Mouse (Mus musculus) lung, embryonic 14.5 days (tissue): ENCODE data around the gene Krt33b. TPM values are rescaled to one million over a fixed set of nuclear protein-coding genes. Genes with fewer than 3 reads are reported as not detected.

Experiments used
- ATAC-seq: fragments of 200-750 bp; cut with Nextera tagmentation; 2 replicates; pipeline ENCODE4 v1.8.0; 2017; ENCODE audit warnings: mild to moderate bottlenecking, moderate TSS enrichment, moderate library complexity; ENCODE audit not compliant: insufficient read depth
- DNase-seq: peaks from one replicate; pipeline ENCODE4 v3.0.0-alpha.2; 2015
- H3K27ac ChIP-seq: fragments of 300-500 bp; sonication (generic); 2 replicates; pipeline ENCODE4 v1.5.1; 2014; ENCODE audit warnings: low read depth, mild to moderate bottlenecking, moderate library complexity
- H3K27me3 ChIP-seq: fragments of 300-500 bp; sonication (generic); 2 replicates; pipeline ENCODE4 v1.6.1; 2014; ENCODE audit warnings: low read length, control low read depth; ENCODE audit not compliant: insufficient read depth
- H3K36me3 ChIP-seq: fragments of 300-500 bp; sonication (generic); 2 replicates; pipeline ENCODE4 v1.6.1; 2014; ENCODE audit warnings: control low read depth; ENCODE audit not compliant: insufficient read depth
- H3K4me1 ChIP-seq: fragments of 300-500 bp; sonication (generic); 2 replicates; pipeline ENCODE4 v1.6.1; 2014; ENCODE audit warnings: antibody characterized with exemption, control low read depth; ENCODE audit not compliant: insufficient read depth
- H3K4me2 ChIP-seq: fragments of 300-500 bp; sonication (generic); 2 replicates; pipeline ENCODE4 v1.6.1; 2014; ENCODE audit warnings: mild to moderate bottlenecking
- H3K4me3 ChIP-seq: fragments of 300-500 bp; sonication (generic); 2 replicates; pipeline ENCODE4 v1.5.1; 2014; ENCODE audit warnings: low read depth, low read length
- H3K9ac ChIP-seq: fragments of 300-500 bp; sonication (generic); 2 replicates; pipeline ENCODE4 v1.6.1; 2014
- H3K9me3 ChIP-seq: fragments of 300-500 bp; sonication (generic); 2 replicates; pipeline ENCODE4 v1.6.1; 2016; ENCODE audit warnings: low read depth, low read length, control low read depth
- CTCF ChIP-seq: IDR thresholded peaks from 2 replicates; pipeline ENCODE4 v1.5.1; 2016; ENCODE audit warnings: antibody characterized with exemption, low read depth
- WGBS: fragments of 180-500 bp; shearing (Covaris S2); extraction: QIAGEN DNeasy Blood & Tissue Kit; methylation state at CpG from one replicate; pipeline ENCODE4 v1.1.7; 2014; 5-methylcytosine and 5-hydroxymethylcytosine counted together
- polyA plus RNA-seq: library from polyadenylated mRNA; unstranded; fragments of >200 nt; fragmentation: Nextera tagmentation; extraction: Ambion mirVana; gene quantifications from 2 replicates; pipeline ENCODE4 v1.2.1, GENCODE M21; 2014

Krt33b gene
- polyA plus RNA-seq, 1 experiment from 2014 or later, result not detected

GRCm38 (mm10) chr11:100050451-100050850, 20.8 kb upstream of the Krt33b start, which contains the start of gene Krt31:
TSS of gene Krt31 (minus strand) at chr11:100050551.
- no peaks in the 10 kb centered on the region for H3K9me3 ChIP-seq
- no peak within 1 kb of the TSS for H3K27ac ChIP-seq
- no peaks in the 10 kb centered on the region for H3K4me1 ChIP-seq
- H3K4me3 ChIP-seq, result no peak within 1 kb of the TSS
- H3K4me2 ChIP-seq, result no peak within 1 kb of the TSS
- ATAC-seq (no peak), DNase-seq (no peak)
- TF ChIP-seq CTCF, result no peak
- WGBS, result 86% methylated on average over 3 of the region's 3 CpGs
- no peak within 1 kb of the TSS for H3K9ac ChIP-seq
- no peaks in the 10 kb centered on the region for H3K27me3 ChIP-seq
- H3K36me3 ChIP-seq, result no peaks in the 10 kb centered on the region

DNA sequence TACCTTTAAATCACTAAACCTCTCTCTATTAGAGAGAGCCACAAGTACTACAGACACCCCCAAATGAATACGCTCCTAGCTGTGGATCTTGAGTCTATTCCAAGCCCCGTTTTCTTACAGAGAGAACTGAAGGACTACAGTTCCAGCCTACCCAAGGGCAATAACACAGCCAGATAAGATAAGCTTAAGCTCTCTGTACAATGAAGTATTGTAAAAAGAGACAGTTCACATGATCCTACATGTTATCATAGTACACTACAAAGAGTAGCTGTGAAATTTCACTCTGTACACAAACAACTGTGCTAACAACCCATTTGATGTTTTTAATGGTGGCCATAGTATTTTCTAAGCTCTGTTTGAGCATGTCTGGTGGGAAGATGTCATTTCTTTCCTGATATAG, 17.5 kb upstream of the Krt33b start:
- H3K9me3 ChIP-seq, result no peaks in the 10 kb centered on the region
- DNase-seq (no peak), ATAC-seq (no peak)
- H3K36me3 ChIP-seq, result no peaks in the 10 kb centered on the region
- 58% methylated on average over 2 of the region's 2 CpGs for WGBS
- no peaks in the 10 kb centered on the region for H3K27me3 ChIP-seq
- H3K4me2 ChIP-seq, result no peak overlapping the region
- TF ChIP-seq CTCF, result no peak
- no peaks in the 10 kb centered on the region for H3K4me1 ChIP-seq
- no peak overlapping the region for H3K4me3 ChIP-seq
- no peak overlapping the region for H3K9ac ChIP-seq
- no peak overlapping the region for H3K27ac ChIP-seq

DNA sequence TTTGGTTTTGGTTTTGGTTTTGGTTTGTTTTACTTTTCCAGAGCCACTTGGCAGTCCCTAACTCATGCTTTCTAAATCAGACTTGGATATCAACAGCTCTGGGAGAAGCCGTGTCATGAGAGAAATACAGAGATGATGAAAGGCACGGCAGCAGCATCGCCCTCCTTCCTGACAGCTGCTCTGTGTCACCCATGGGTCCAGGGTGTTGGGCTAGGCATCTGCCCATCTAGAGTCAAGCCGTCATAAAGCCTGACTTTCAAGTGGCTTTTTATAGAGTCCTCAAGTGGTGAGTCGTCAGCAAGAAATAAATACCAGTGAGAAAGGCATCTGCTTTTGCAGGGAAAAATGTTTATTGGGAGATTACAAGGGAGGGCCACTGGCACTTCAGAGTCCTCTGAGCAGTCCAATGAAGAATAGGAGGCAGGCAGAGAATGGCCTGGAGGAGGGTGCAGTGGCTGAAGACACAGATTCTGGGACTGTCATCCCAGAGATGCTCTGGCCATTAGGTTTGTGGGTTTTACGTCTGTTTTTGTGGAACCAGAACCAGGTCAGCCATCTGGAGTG, 16.7 kb upstream of the Krt33b start:
- TF ChIP-seq CTCF, result no peak
- H3K9ac ChIP-seq, result no peak overlapping the region
- H3K27me3 ChIP-seq, result no peaks in the 10 kb centered on the region
- H3K27ac ChIP-seq, result no peak overlapping the region
- H3K4me1 ChIP-seq, result no peaks in the 10 kb centered on the region
- H3K4me3 ChIP-seq, result no peak overlapping the region
- H3K9me3 ChIP-seq, result no peaks in the 10 kb centered on the region
- ATAC-seq, result no peak
- WGBS, result 54% methylated on average over 6 of the region's 6 CpGs
- no peak for DNase-seq
- H3K4me2 ChIP-seq, result no peak overlapping the region
- H3K36me3 ChIP-seq, result no peaks in the 10 kb centered on the region

DNA sequence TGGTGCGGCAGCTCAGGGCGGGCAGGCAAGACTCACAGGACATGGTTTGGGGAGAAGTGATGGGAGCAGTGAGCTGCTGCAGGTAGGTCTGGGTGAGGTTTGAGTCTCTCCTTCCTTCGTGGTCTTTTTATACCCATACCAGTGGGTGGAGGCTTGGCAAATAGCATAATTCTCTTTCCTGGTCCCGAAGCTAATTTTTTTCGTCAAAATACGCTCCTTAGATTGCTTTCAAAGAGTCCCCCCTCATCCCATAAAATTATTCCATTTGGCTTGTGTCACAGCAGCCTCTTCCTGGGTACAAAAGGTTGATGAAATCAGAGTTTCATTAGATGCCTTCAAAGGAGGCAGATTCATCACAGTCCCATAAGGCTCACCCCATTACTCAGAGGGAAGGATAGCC, 11.8 kb upstream of the Krt33b start, which contains the start of gene Krt34:
Krt34 (minus strand) TSS at position 101 of the 400 bp plus-strand sequence.
- no peaks in the 10 kb centered on the region for H3K27me3 ChIP-seq
- DNase-seq, result no peak
- H3K4me2 ChIP-seq, result no peak within 1 kb of the TSS
- ATAC-seq, result no peak
- no peak within 1 kb of the TSS for H3K9ac ChIP-seq
- H3K9me3 ChIP-seq, result no peaks in the 10 kb centered on the region
- TF ChIP-seq CTCF, result no peak
- no peaks in the 10 kb centered on the region for H3K4me1 ChIP-seq
- WGBS, result 90% methylated on average over 6 of the region's 6 CpGs
- no peak within 1 kb of the TSS for H3K4me3 ChIP-seq
- H3K36me3 ChIP-seq, result no peaks in the 10 kb centered on the region
- H3K27ac ChIP-seq, result no peak within 1 kb of the TSS

DNA sequence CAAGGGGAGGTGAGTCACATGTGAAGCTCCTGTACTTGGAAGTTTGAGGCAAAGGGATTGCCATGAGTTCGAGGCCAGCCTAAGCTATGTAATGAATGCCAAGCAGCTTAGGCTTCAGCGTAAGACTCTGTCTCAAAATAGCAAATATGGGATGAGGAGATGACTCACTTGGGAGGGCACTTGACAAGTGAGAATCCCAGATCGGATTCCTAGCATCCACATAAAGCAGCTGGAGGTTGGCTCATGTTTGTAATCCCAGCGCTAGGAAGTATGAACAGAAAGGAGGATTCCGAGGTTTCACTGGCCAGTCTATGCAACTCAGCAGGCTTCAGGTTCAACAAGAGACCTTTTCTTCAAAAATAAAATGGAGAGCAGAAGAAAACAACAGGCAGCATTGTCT, 8.2 kb downstream of the Krt33b start:
- TF ChIP-seq CTCF, result no peak
- Histone ChIP-seq H3K9ac (no peak overlapping the region), H3K4me3 (no peak overlapping the region), H3K36me3 (no peaks in the 10 kb centered on the region), H3K4me1 (no peaks in the 10 kb centered on the region), H3K27me3 (no peaks in the 10 kb centered on the region), H3K9me3 (no peaks in the 10 kb centered on the region), H3K4me2 (no peak overlapping the region), H3K27ac (no peak overlapping the region)
- DNase-seq (no peak), ATAC-seq (no peak)
- 62% methylated on average over 5 of the region's 5 CpGs for WGBS

GRCm38 (mm10) chr11:100019466-100019865, 10.2 kb downstream of the Krt33b start:
- no peaks in the 10 kb centered on the region for H3K27me3 ChIP-seq
- no peak overlapping the region for H3K4me3 ChIP-seq
- TF ChIP-seq CTCF, result no peak
- DNase-seq (no peak), ATAC-seq (no peak)
- no peaks in the 10 kb centered on the region for H3K36me3 ChIP-seq
- no peak overlapping the region for H3K4me2 ChIP-seq
- no peak overlapping the region for H3K9ac ChIP-seq
- no peak overlapping the region for H3K27ac ChIP-seq
- no peaks in the 10 kb centered on the region for H3K4me1 ChIP-seq
- 76% methylated on average over 1 of the region's 1 CpGs for WGBS
- H3K9me3 ChIP-seq, result no peaks in the 10 kb centered on the region

DNA sequence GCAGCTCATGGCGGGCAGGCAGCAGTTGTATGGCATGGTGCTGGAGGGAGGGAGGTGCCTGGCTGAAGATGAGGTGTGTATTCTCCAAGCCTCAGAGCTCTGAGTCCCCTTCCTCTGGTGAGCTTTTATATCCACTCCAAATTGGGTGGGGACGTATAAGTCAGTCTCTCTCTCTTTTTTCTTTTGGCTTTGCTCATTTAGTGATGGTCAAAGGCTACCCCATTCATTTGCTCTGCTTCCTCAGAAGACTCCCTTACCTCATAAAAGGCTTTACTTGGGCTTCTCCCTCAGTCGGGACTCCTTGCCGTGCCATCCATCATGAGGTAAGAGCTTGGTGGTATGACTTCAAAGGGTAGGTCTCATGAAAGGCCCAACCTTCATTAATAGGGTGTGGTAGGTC, 13.6 kb downstream of the Krt33b start, which contains the start of gene Krt33a:
Krt33a (minus strand) TSS at position 101 of the 400 bp plus-strand sequence.
- Histone ChIP-seq H3K9ac (no peak within 1 kb of the TSS), H3K4me3 (no peak within 1 kb of the TSS), H3K4me2 (no peak within 1 kb of the TSS), H3K36me3 (no peaks in the 10 kb centered on the region), H3K4me1 (no peaks in the 10 kb centered on the region), H3K27ac (no peak within 1 kb of the TSS), H3K9me3 (no peaks in the 10 kb centered on the region), H3K27me3 (no peaks in the 10 kb centered on the region)
- no peak for TF ChIP-seq CTCF
- DNase-seq, result no peak
- WGBS, result 71% methylated on average over 4 of the region's 4 CpGs
- ATAC-seq, result no peak
